Comparison of ENCODE assay signal across 9 mouse cellular contexts in genomic region chr3:132851841-132852728, GRCm38 (mm10).
DNase-seq lines count a peak whose midpoint lies in the region; ATAC-seq and TF ChIP-seq lines count a peak whose summit lies in the region.
"Had no signal": no experiment of that assay in that cellular context is flagged by ENCODE, and none has a peak within 500 bp of the region (broad histone marks: within the 10 kb centered on the region; RNA-seq: fewer than 3 reads in every experiment).

No protein-coding gene starts in this region.

- no peaks in the 10 kb centered on the region for H3K36me3 ChIP-seq in neural tube, embryonic 14.5 days (ENCODE audit: control insufficient read depth, insufficient read depth, low read length)
- H3K36me3 ChIP-seq in lung, embryonic 14.5 days (ENCODE audit: insufficient read depth): no peaks in the 10 kb centered on the region

- intact Hi-C loops in gastrocnemius, postnatal 14 days (cut with DNase I; ENCODE audit: low total_unique reads): no loop called here

- DNase-seq in gastrocnemius, postnatal 14 days: peak; percentile 39
- DNase-seq in gastrocnemius, postnatal 25 days: no peak
- no peak for DNase-seq in neural tube, embryonic 10.5 days (ENCODE audit: extremely low spot score, low spot score)
- peak; percentile 90 for DNase-seq in lung, embryonic 14.5 days
- no peak for DNase-seq in embryo, embryonic 10.5 days (ENCODE audit: low spot score)
- DNase-seq in spleen, adult 12 weeks (ENCODE audit: low spot score): no peak
- no peak for DNase-seq in cerebellum, adult 11 months
- DNase-seq: kidney, postnatal 10 days had no signal

- no peak overlapping the region for H3K27ac ChIP-seq in neural tube, embryonic 14.5 days (ENCODE audit: low read depth, low read length)
- H3K27ac ChIP-seq in lung, embryonic 14.5 days (ENCODE audit: low read depth): peak overlapping the region; percentile 80

- H3K9me3 ChIP-seq in neural tube, embryonic 14.5 days (ENCODE audit: control insufficient read depth, low read length): no peaks in the 10 kb centered on the region
- no peaks in the 10 kb centered on the region for H3K9me3 ChIP-seq in lung, embryonic 14.5 days (ENCODE audit: low read depth, low read length)

- H3K4me3 ChIP-seq in neural tube, embryonic 14.5 days (ENCODE audit: low read depth, low read length): no peak overlapping the region
- no peak overlapping the region for H3K4me3 ChIP-seq in lung, embryonic 14.5 days (ENCODE audit: low read depth, low read length)

- TF ChIP-seq CTCF in lung, embryonic 14.5 days (IDR thresholded peaks at IDR 0.05; ENCODE audit: low read depth): no peak

- no peaks in the 10 kb centered on the region for H3K4me1 ChIP-seq in neural tube, embryonic 14.5 days (ENCODE audit: control insufficient read depth, insufficient read depth, low read length)
- H3K4me1 ChIP-seq in lung, embryonic 14.5 days (ENCODE audit: insufficient read depth): peaks cover 11% of the 10 kb centered on the region; the same call in 1 of the 2 replicates

- no peak overlapping the region for H3K9ac ChIP-seq in neural tube, embryonic 14.5 days (replicated peaks; ENCODE audit: low read depth, low read length)
- H3K9ac ChIP-seq in lung, embryonic 14.5 days: no peak overlapping the region

- no peak overlapping the region for H3K4me2 ChIP-seq in neural tube, embryonic 14.5 days (ENCODE audit: low read depth, low read length)
- peak overlapping the region; percentile 39 for H3K4me2 ChIP-seq in lung, embryonic 14.5 days

- WGBS in neural tube, embryonic 14.5 days: 72% methylated on average over 28 of the region's 28 CpGs
- 42% methylated on average over 28 of the region's 28 CpGs for WGBS in lung, embryonic 14.5 days

- no peaks in the 10 kb centered on the region for H3K27me3 ChIP-seq in neural tube, embryonic 14.5 days (ENCODE audit: control insufficient read depth, insufficient read depth, low read length)
- H3K27me3 ChIP-seq in lung, embryonic 14.5 days (ENCODE audit: insufficient read depth, low read length): 0 out of 2 replicates have a peak, but pooled peaks cover 4% of the 10 kb centered on the region

- ATAC-seq in neural tube, embryonic 14.5 days (ENCODE audit: low read depth): peak; percentile 10; the same call in 1 of the 2 replicates
- peak; percentile 92 for ATAC-seq in lung, embryonic 14.5 days (ENCODE audit: insufficient read depth)

Comparison
In these comparisons a context has a peak if more than half of its experiments do, and no peak if none do; other contexts are left out.
1. DNase-seq: peak in gastrocnemius, postnatal 14 days (single experiment) and lung, embryonic 14.5 days (single experiment); none in gastrocnemius, postnatal 25 days (single experiment), neural tube, embryonic 10.5 days (single experiment), embryo, embryonic 10.5 days (single experiment), spleen, adult 12 weeks (single experiment) and cerebellum, adult 11 months (single experiment).